Mouse (Mus musculus): ENCODE measurements at regions not wholly inside any gene's neighbourhood (a gene's known extent, or its start where the extent isn't known, plus 50 kb on each side); places are given as distances from the start of the nearest gene placed in this dataset.

DNA sequence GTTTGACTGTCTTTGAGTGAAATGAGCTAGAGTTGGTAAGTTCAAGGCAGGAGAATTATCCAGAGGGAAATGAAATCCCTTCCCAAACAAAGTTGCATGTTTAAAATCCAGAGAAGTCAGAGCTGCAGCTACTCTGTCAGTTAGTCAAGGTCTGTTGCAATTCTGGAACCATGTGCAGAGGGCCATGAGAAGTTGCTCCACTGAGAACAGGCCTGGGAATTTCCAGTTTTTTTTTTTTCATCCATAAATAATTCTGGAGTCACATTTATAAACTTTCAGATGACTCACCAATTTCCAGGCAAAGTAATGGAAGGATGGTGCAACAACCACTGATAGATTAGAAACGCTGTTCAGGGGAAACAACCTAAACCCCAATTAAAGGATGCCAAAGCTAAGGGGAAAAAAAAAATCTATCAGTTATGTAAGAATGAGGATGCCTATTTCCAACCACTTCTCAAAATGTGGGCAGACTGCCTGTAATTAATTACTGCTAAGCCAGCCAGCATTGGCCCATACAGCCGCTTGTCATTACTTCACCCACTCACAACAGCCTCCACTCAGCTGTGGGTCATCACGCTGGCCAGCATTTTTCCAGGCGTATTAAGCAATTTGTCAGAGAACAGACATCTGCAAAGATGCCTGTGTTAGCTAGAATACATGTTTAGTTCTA, 340.7 kb upstream of the Rasa1 start:
- TF ChIP-seq CTCF (IDR thresholded peaks at IDR 0.05; ENCODE audit: control insufficient read depth, insufficient read depth, insufficient read length) (no peak), USF1 (IDR thresholded peaks at IDR 0.05; ENCODE audit: low read depth) (no peak), MYOD1 (IDR thresholded peaks at IDR 0.05; ENCODE audit: control insufficient read depth, insufficient read length, low read depth) (no peak)

Data from C2C12 (cell line).